Mouse (Mus musculus): ENCODE results near the gene Lrrtm4.

Lrrtm4 gene

DNA sequence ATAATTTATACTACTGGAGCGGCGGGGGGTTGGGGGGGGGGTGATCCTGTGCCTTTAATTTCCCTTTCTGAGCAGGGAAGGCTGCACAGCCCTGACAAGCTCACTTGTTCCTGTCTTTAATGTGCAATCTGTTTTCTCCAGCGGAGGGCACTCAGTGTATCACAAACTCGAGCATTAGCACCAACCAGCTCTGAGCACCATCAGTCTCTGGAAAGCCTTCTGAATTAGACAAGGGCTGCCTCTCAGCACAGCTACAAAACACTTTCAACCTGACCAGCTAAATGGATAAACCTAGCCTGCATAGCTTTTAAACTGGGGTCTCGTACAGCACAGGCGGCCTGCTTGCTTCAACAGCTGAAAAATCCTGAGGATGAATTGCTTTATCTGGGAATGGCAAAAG is at the start of gene Lrrtm4:
Gene Lrrtm4 (plus strand): TSS at position 113 of the 400 bp plus-strand sequence.
- peak; percentile 71 for DNase-seq (ENCODE audit: low spot score)

- DNase-seq (ENCODE audit: low spot score) = peak; percentile 38
Measured at GRCm38 (mm10) chr6:80019189-80019860, 648 bp downstream of the Lrrtm4 start.

GRCm38 (mm10) chr6:80019861-80020230 is 1.2 kb downstream of the Lrrtm4 start:
- no peak for DNase-seq (ENCODE audit: low spot score)

DNA sequence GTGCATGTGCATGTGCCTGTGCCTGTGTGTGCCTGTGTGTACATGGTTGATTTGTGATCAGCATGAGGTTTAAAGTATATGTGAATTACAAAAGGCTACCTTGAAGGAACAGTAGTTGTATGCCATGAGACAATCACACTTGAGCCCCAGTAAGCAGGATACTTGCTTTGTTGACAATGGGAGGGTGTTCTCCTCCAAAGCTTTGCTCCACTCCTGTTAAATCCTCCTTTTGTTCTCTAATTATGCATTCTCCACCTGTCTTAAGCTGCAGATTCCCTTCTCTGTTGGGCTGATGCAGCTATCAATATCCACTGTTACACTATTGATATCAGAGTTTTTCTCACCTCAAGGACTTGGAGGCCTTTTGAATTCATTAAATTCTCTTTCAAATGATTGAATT is 38.2 kb downstream of the Lrrtm4 start:
- DNase-seq (ENCODE audit: low spot score) = no peak

- DNase-seq (ENCODE audit: low spot score) = no peak
Measured at GRCm38 (mm10) chr6:80078001-80078400, 59.3 kb downstream of the Lrrtm4 start.

DNA sequence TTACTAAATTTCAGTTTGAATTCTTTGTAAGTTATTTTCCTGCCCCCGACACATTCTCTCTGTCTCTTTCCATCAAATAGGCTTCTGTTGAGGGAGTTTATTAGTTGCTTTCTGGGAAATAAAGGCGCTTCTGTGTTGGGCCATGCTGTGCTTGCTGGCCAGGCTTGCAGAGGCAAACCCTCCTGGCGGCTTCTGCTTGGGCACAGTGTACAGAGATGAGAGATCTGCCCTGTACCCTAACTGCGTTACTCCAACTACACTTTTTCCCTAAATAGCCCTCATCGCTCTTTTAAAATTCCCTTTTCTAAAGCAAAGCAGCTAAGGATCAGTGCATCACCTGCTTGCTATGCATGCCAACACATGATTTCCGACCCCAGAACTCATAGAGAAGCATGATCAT is 60.6 kb downstream of the Lrrtm4 start:
- DNase-seq (ENCODE audit: low spot score) = no peak

GRCm38 (mm10) chr6:80094909-80095308 is 76.2 kb downstream of the Lrrtm4 start:
- DNase-seq (ENCODE audit: low spot score) = no peak

GRCm38 (mm10) chr6:80105343-80105742 is 86.7 kb downstream of the Lrrtm4 start:
- DNase-seq (ENCODE audit: low spot score) = peak; percentile 23

- no peak for DNase-seq (ENCODE audit: low spot score)
Measured at GRCm38 (mm10) chr6:80105843-80106242, 87.2 kb downstream of the Lrrtm4 start.

GRCm38 (mm10) chr6:80126419-80126818 is 107.7 kb downstream of the Lrrtm4 start:
- DNase-seq (ENCODE audit: low spot score) = no peak

- DNase-seq (ENCODE audit: low spot score) = no peak
Measured at GRCm38 (mm10) chr6:80162585-80162984, 143.9 kb downstream of the Lrrtm4 start.

DNA sequence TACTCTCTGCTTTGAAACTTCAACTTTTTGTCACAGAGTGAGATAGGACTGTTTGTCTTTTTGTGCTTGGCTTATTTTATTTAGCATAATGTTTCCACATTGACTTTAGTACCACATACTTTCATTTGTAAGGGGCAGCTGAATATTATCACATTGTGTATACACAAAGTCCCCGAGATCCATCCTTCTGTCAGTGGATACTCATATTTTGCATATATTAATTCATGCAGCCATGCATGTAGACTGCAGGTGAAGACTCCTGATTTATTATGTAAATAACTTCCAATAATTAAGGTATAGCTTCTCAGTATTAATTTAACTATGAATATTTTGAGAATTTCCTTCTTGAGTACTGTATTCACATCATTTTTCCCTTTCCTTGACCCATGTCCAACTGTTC is 163.2 kb downstream of the Lrrtm4 start:
- DNase-seq (ENCODE audit: low spot score) = no peak

DNA sequence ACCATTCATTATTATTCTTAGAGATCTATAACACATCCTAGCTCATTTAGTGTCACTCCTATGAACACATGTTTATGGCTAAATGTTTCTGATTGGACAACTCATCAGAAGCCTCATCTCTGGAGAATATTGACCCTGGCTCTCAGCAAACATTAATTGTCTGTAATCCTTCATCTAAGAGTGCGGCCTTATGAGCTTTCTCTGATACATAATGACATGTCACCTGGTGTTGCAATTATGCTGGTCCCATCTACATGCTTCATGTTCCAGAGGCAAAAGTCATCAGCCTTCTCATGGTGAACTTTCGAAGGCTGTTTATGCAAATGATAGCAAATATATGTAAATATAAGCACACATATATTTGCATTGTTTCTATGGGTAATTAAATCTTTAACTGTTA is 163.7 kb downstream of the Lrrtm4 start:
- DNase-seq (ENCODE audit: low spot score) = no peak

- DNase-seq (ENCODE audit: low spot score) = no peak
Measured at GRCm38 (mm10) chr6:80185489-80186113, 166.9 kb downstream of the Lrrtm4 start.

DNA sequence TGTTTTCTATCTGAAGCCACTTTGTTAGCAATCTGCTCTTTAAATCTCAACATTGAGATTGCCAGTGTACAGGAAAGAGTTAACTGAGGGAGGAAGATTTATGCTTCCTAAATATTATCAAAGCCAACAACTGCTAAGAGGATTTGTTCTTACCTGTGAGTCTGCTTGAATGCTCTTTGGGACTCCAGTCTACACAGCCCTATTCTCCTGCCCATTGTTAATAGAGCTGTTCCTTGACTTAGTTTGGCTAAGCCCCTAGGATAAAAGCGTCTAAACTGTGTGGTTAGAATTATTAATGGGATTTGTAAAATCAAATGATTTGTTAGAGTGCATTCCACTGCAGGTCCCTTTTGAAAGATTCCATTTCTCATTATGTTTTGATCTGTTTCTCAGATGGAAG is 168.1 kb downstream of the Lrrtm4 start:
- no peak for DNase-seq (ENCODE audit: low spot score)

DNA sequence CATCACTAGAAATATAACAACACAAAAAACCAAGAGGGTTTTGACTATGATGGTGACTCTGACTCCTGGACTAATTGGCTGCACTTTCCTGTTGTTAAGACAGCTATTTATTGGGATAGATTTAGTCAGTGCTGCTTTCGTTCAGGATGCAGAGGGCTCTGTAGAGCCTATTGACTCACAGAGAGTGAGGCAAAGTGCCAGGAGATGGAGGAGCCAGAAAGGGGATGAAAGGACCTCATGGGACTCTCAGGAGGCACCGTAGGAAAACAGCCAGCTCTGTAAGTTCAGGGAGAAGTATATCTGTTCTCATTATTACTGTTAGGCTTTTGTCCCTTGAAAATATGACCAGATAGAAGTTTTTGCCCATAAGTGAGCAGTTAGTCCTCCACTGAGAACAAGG is 190.8 kb downstream of the Lrrtm4 start:
- no peak for DNase-seq (ENCODE audit: low spot score)

DNA sequence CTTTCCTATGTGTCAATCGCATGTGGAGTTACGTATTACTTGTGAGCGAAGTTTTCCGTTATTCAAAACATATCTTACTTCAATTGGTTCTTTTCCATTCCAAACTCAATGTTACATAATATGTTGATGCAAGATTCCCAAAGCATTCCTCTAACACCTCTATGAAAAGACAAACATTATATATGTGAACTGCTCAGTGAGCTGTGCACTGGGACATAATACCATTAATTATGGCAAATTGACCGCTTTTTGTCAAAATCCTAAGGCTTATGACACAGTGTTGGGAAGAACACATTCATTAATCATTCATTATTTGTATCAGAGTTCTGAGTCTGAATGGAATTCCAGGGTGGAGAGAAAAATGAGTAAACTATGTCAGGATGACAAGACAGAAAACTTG is 191.6 kb downstream of the Lrrtm4 start:
- DNase-seq (ENCODE audit: low spot score) = peak; percentile 12

DNA sequence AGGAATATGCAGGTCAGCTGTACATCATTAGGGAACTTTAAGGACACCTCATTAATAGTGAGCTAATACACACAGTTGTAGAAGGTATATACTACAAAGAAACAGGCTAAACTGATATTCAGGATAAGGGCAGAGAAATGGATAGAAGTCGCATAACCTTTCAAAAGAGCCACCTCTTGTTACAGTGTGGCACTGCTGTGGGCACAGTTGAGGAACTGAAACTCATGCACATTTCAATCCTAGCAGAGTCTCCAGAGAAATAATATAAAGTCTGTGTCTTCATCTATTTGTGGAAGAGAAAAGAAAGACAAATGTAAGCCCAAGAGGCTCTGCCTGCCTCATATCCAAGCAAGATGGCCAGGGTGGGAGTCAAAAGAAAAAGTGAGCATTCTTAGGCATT is 242.9 kb downstream of the Lrrtm4 start:
- no peak for DNase-seq (ENCODE audit: low spot score)

DNA sequence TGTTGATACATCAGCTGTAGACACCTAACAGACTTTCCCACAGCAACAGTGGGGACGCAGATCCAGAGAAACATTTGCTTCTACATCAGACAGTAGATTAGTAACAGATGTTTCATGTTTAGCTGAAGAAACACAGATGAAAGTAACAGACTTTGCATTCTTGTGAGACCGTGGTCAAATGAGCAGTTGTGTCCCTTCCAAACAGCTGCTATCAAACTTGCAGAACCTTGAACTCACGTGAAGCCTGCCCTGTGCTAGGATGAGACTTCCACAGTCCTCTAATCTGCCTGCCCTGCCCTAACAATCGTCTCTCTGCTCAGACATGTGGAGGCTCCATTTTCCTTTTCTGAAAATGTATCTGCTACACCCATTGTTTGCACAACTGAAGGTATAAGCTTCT is 245.3 kb downstream of the Lrrtm4 start:
- no peak for DNase-seq (ENCODE audit: low spot score)

DNA sequence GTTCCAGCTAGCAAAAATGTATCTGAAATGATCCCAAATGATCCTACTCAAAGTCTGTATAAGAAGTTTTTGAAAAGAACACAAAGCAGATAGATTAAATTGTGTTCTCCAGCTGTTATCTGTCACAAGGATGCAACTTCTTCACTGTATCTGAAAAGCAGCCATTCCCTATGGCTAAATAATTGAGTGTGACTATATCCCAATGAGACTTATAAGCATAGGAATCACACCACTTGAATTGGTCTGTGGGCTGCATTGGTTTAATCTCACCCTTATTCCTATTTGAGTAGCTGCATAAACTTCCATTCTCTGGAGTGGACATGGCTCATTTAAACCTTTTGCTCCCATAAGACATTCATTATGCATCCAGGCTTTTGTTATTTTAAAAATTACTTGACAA is 245.9 kb downstream of the Lrrtm4 start:
- DNase-seq (ENCODE audit: low spot score) = no peak

DNA sequence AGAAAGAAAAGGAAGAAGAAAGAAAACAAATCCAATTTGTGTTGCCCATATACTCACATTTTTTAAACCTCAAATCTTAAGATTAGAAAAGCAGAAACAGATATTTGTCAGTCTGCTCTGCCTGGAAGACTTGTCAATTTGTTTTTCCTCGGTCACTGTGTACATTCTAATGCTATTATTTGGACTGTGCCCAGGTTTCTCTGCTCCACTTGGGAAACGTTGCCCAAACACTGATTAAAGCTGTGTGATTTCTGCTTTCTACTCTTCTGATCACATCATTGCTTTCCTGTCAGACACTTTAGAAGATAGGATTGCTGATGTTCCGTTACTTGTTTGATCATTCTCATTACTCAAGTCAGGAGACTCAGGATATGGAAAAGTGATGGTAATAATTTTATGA is 247.1 kb downstream of the Lrrtm4 start:
- DNase-seq (ENCODE audit: low spot score) = no peak

DNA sequence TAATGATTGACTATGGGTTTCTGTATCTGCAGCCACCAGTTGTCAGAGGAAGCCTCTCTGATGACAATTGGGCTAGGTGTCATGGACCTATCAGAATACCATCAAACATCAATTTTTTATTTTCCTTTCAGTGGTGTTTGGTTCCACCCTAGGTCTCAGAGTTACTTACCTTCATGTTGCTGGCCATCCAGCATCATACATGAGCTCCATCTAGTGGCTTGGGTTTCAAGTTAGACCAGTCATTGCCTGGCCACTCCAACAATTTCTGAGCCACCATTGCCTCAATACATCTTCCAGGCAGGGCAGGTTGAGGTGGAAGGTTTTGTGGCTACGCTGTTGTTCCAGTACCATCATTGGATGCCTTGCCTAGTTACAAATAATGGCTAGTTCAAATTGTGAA is 268.3 kb downstream of the Lrrtm4 start:
- no peak for DNase-seq (ENCODE audit: low spot score)

DNA sequence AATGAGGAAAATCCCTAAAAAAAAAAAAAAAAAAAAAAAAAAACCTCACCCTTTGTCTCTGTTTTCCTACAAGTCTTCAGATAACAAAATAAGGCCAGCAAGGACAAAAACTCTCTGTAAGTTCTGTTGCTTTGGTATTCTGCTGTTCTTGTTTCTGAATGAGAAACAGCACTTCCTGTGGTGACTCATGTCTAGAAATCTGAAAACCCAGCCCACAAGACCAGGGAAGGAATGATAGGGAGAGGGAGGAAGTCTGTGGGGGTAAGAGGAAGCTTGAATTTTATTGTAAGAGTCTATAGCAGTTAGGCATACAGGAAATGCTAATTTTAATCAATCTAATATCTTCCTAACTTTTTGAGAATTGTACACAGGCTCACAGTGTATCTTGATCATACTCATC is 283.2 kb downstream of the Lrrtm4 start:
- no peak for DNase-seq (ENCODE audit: low spot score)

GRCm38 (mm10) chr6:80303568-80303967 is 284.9 kb downstream of the Lrrtm4 start:
- no peak for DNase-seq (ENCODE audit: low spot score)
